Comparison of ENCODE assay signal across 24 mouse cellular contexts in the genomic region with DNA sequence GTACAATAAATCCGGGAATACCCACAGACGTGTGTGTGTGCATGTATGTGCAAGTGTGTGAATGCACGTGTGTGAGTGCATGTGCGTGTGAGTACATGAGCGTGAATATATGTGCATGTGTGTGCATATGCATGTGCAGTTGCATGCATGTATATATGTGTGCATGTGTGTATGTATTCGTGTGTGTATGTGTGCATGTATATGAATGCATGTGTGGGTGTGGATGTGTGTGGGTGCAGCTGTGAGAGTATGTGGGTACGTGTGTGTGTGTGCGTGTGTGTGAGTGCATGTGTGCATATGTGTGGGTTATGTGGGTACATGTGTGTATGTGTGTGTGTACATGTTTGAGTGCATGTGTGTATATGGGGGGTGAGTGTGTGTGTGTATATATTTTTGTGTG. TPM values are rescaled to one million over a fixed set of nuclear protein-coding genes. Genes with fewer than 3 reads are reported as not detected.
"Had no signal": no experiment of that assay in that cellular context is flagged by ENCODE, and none has a peak within 500 bp of the region (broad histone marks: within the 10 kb centered on the region; RNA-seq: fewer than 3 reads in every experiment).

No protein-coding gene starts in this region.

- DNase-seq: kidney, adult 18-20 months; kidney, adult 9 months; kidney, postnatal 14 days; kidney, postnatal 4 days; left cerebral cortex, postnatal 4 days; liver, postnatal 0 days; lung, embryonic 14.5 days; right cerebral cortex, adult 18-20 months; right cerebral cortex, postnatal 14 days; right cerebral cortex, postnatal 4 days; thymus, adult 2 months; thymus, postnatal 14 days; thymus, postnatal 4 days had no signal

- H3K9me3 ChIP-seq: limb, embryonic 12.5 days; limb, embryonic 15.5 days; neural tube, embryonic 12.5 days; neural tube, embryonic 15.5 days had no signal

- H3K27ac ChIP-seq: limb, embryonic 15.5 days; liver, embryonic 14.5 days; macrophage; neural tube, embryonic 12.5 days; neural tube, embryonic 15.5 days; stomach, postnatal 0 days had no signal

- ATAC-seq: liver, postnatal 0 days; lung, postnatal 0 days had no signal

- H3K4me2 ChIP-seq: limb, embryonic 12.5 days; limb, embryonic 15.5 days; liver, embryonic 11.5 days; lung, embryonic 14.5 days; midbrain, embryonic 11.5 days; neural tube, embryonic 12.5 days; neural tube, embryonic 15.5 days had no signal

- H3K27me3 ChIP-seq: limb, embryonic 15.5 days; neural tube, embryonic 15.5 days had no signal

- H3K9ac ChIP-seq: limb, embryonic 12.5 days; limb, embryonic 15.5 days; liver, embryonic 14.5 days; liver, postnatal 0 days; lung, embryonic 14.5 days; neural tube, embryonic 15.5 days had no signal

- H3K36me3 ChIP-seq: limb, embryonic 12.5 days; limb, embryonic 15.5 days; neural tube, embryonic 12.5 days; neural tube, embryonic 15.5 days had no signal

- H3K4me3 ChIP-seq: limb, embryonic 12.5 days; limb, embryonic 15.5 days; neural tube, embryonic 12.5 days; neural tube, embryonic 15.5 days had no signal

RNA-seq across cellular contexts. Expression of a gene that starts 29.6 kb away (rescaled TPM):
- total RNA-seq: megakaryocyte-erythroid progenitor cell, adult 5-6 weeks had no signal
- polyA plus RNA-seq: liver, postnatal 0 days; lung, postnatal 0 days; macrophage had no signal

RNA-seq across cellular contexts. Expression of a gene that starts 56.9 kb away (rescaled TPM):
- total RNA-seq: megakaryocyte-erythroid progenitor cell, adult 5-6 weeks had no signal
- polyA plus RNA-seq: limb, embryonic 12.5 days; liver, postnatal 0 days; lung, embryonic 14.5 days; macrophage; midbrain, embryonic 11.5 days; stomach, postnatal 0 days had no signal
